Mouse (Mus musculus) left cerebral cortex, adult 18-20 months (tissue): ENCODE measurements around the gene Lsm11. TPM values are rescaled to one million over a fixed set of nuclear protein-coding genes. Genes with fewer than 3 reads are reported as not detected.
"Not testable (repeated sequence)": the region's sequence is repeated elsewhere in the genome, so short reads cannot be mapped to it uniquely, and the experiment has no call there.

ENCODE experiments used
- DNase-seq, 2 experiments: peaks; one replicate each; pipeline ENCODE4 v3.0.0; 2021 to 2022; ENCODE audit warnings: low spot score in 2 of 2, mixed read lengths in 1 of 2
- total RNA-seq, 2 experiments: library from RNA; stranded (reverse); gene quantifications; 2 replicates each; pipeline ENCODE4 v1.2.3; 2021

The Lsm11 gene
- total RNA-seq, 2 experiments from 2014 or later = 19.8 TPM

DNA sequence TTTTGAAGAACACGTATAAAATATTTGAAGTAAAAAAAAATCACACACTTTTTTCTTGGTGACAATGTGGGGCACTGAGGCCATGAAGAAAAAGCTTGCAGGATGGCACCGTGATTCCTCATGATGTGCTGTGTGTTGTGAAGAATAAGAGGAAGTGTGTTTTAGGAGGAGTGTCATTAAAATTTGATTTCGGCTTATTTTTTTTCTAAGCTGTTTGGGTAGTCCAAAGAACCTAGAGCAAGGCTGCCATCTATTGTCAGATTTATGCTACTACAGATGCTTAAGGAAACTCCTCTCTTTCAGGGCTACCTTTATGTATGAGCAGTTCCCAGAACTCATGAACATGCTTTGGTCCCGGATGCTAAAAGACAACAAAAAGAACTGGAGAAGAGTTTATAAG is 60.7 kb downstream of the Lsm11 start:
- DNase-seq = no peak

DNA sequence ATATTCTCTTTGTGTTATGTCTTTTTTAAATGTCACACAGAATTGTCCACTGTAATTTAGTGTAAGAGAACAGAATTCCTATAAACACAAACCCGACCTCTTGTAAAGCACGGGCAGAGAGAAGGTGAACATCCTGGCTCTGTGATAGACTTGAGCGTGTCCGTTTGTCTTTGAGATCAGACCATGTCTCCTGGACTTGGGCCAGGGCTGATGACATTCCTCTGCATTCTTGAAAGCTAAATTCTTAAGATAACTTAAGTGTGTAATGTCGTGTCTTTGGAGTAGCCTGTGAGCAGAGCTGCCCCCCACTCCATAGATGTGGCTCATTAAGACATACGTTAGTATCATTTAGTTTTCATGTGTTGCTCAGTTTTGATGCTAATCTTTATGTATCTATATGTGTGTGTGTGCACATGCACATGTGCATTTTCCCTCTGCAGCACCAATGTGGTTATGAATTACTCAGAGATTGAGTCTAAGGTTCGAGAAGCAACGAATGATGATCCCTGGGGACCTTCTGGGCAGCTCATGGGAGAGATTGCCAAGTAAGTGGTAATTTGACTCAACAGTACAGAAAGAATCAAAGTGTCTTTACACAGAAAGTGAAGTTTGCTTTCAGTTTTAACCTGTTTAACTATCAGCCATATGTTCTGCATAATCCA is 61.3 kb downstream of the Lsm11 start:
- no peak for DNase-seq

DNA sequence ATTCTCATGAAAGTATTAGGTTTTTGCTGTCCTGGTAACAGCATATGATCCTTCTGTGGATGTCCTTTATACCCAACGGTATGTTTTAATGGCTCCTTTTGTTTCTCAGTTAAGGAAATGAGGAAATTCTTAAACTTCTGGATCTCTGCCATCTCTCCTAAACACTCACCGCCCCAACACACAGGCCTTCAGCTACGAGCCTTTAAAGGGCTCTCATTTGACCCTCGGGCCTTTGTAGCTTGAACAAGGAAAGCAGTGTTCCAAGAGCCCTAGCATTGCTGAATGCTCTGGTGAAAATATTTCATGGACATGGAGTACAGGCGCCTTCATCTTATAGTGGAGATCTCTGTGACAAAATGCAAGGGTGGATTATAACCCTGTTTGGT is 63.1 kb downstream of the Lsm11 start:
- DNase-seq = no peak

DNA sequence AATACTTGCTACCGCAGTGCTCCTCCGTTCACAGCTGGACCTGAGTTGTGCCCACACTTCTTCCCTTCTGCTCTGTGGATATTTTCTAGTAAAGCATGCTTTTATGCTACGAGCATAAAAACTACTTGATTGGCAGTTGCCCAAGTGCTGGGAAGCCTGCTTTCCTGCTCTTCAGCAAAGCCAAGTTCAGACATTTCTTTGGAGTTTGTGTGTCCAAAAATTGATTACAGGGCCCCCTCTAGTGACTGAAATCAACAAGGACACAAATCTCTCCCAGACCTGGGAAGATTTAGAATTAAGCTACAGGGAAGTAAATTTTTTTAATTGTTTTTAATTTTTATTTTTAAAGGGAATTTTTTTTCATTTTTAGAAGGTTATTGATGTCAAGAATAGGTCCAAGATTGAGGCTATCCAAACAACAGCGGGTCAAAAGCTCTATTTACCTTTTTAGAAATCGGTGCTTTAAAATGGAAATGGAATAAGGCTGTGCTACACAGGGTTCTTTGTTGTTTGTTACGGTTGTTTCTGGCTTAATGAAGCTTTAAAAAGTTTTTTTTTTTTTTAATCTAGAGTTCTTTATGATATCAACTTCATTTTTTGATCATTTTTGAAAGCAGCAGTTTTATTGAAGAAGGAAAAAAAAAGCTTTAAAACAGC is 63.6 kb downstream of the Lsm11 start:
- peak in 1 of 2 experiments; percentile 20 for DNase-seq

DNA sequence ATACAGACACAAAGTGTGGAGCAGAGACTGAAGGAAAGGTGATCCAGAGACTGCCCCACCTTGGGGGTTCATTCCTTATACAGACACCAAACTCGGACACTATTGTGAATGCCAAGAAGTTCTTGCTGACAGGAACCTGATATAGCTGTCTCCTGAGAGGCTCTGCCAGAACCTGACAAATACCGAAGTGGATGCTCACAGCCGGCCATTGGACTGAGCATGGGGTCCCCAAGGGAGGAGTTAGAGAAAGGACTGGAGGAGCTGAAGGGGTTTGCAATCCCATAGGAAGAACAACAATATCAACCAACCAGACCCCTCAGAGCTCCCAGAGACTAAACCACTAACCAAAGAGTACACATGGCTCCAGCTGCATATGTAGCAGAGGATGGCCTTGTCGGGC is 65.4 kb downstream of the Lsm11 start:
- not testable (repeated sequence) for DNase-seq

Other genes with a start within 250 kb of the Lsm11 start
- 10 to 100 TPM; 51.7 to 56.8 TPM for gene Clint1, start 92.9 kb downstream of the Lsm11 start, total RNA-seq
- 1 to 10 TPM; 9.1 to 9.5 TPM for gene Thg1l, start 10.6 kb upstream of the Lsm11 start, total RNA-seq
- gene Sox30, start 35.4 kb upstream of the Lsm11 start, total RNA-seq = under 1 TPM; 0.19 to 0.21 TPM
- gene Gm12166, start 107.4 kb upstream of the Lsm11 start, total RNA-seq = 1 to 10 TPM; 1.3 to 1.7 TPM
- 10 to 100 TPM; 12.8 to 16.1 TPM for gene Adam19, start 111.1 kb upstream of the Lsm11 start, total RNA-seq
- 1 to 10 TPM; 1.1 to 1.5 TPM for gene Nipal4, start 221.6 kb upstream of the Lsm11 start, total RNA-seq